Mouse (Mus musculus): ENCODE data around the gene Gucd1.
A peak's percentile ranks its signal among the peaks of the same experiment; 100 is the strongest.
"Not testable (repeated sequence)": the region's sequence is repeated elsewhere in the genome, so short reads cannot be mapped to it uniquely, and the experiment has no call there.

The Gucd1 gene

GRCm38 (mm10) chr10:75430147-75430537 is 87.6 kb downstream of the Gucd1 start:
- DNase-seq: no peak

GRCm38 (mm10) chr10:75429522-75430146 is 88.1 kb downstream of the Gucd1 start:
- no peak for DNase-seq

GRCm38 (mm10) chr10:75429004-75429380 is 88.8 kb downstream of the Gucd1 start:
- DNase-seq: peak; percentile 66

- DNase-seq: no peak
Measured at GRCm38 (mm10) chr10:75428049-75429003, 89.4 kb downstream of the Gucd1 start.

- no peak for DNase-seq
Measured at GRCm38 (mm10) chr10:75424498-75424901, 93.3 kb downstream of the Gucd1 start.

GRCm38 (mm10) chr10:75418747-75419146 is 99.0 kb downstream of the Gucd1 start:
- DNase-seq: no peak

- no peak for DNase-seq
Measured at GRCm38 (mm10) chr10:75417363-75418042, 100.3 kb downstream of the Gucd1 start.

- no peak for DNase-seq
Measured at GRCm38 (mm10) chr10:75414925-75415324, 102.8 kb downstream of the Gucd1 start.

GRCm38 (mm10) chr10:75412114-75413103 is 105.4 kb downstream of the Gucd1 start:
- no peak for DNase-seq

- not testable (repeated sequence) for DNase-seq
Measured at GRCm38 (mm10) chr10:75411343-75412113, 106.2 kb downstream of the Gucd1 start.

- no peak for DNase-seq
Measured at GRCm38 (mm10) chr10:75407741-75408140, 110.0 kb downstream of the Gucd1 start.

- peak; percentile 79 for DNase-seq
Measured at GRCm38 (mm10) chr10:75406755-75407154, 111.0 kb downstream of the Gucd1 start.

- no peak for DNase-seq
Measured at GRCm38 (mm10) chr10:75405916-75406315, 111.9 kb downstream of the Gucd1 start.

GRCm38 (mm10) chr10:75400958-75401357 is 116.8 kb downstream of the Gucd1 start, which contains the start of gene Upb1:
Gene Upb1 (plus strand): TSS chr10:75401115.
- no peak for DNase-seq

- peak; percentile 72 for DNase-seq
Measured at GRCm38 (mm10) chr10:75396966-75397365, 120.8 kb downstream of the Gucd1 start.

GRCm38 (mm10) chr10:75394796-75395195 is 123.0 kb downstream of the Gucd1 start:
- no peak for DNase-seq

- DNase-seq: no peak
Measured at GRCm38 (mm10) chr10:75390832-75391231, 126.9 kb downstream of the Gucd1 start.

- DNase-seq: no peak
Measured at GRCm38 (mm10) chr10:75390156-75390555, 127.6 kb downstream of the Gucd1 start.

- DNase-seq: no peak
Measured at GRCm38 (mm10) chr10:75378688-75379087, 139.1 kb downstream of the Gucd1 start.

GRCm38 (mm10) chr10:75373655-75374351 is 144.0 kb downstream of the Gucd1 start:
- peak; percentile 41 for DNase-seq

GRCm38 (mm10) chr10:75365231-75365633 is 152.5 kb downstream of the Gucd1 start:
- no peak for DNase-seq

Data from kidney, postnatal 10 days (tissue).